Mouse (Mus musculus) MEL (cell line): ENCODE measurements around the gene Cir1. TPM values are rescaled to one million over a fixed set of nuclear protein-coding genes. Genes with fewer than 3 reads are reported as not detected.

Experiments
- DNase-seq: peaks from one replicate; pipeline ENCODE4 v3.0.0; 2011; ENCODE audit warnings: low read depth, low spot score
- H3K27ac ChIP-seq: 2 replicates; pipeline ENCODE4 v1.5.1; 2012; ENCODE audit warnings: low read depth, mild to moderate bottlenecking, control low read depth, low read length, moderate library complexity; ENCODE audit not compliant: control insufficient read depth
- H3K27me3 ChIP-seq, 2 experiments: fragments of 150-350 bp in 1 of 2; sonication (generic) in 1 of 2; 2 replicates each; pipeline ENCODE4 v1.6.1; 2012; ENCODE audit warnings: low read length in 2 of 2, mild to moderate bottlenecking in 2 of 2, improper control_type of control experiment in 1 of 2, moderate library complexity in 1 of 2; ENCODE audit not compliant: insufficient read depth in 2 of 2, control insufficient read depth in 1 of 2
- H3K36me3 ChIP-seq, 2 experiments: 2 replicates each; pipeline ENCODE4 v1.6.1; 2012 to 2014; ENCODE audit warnings: low read length in 2 of 2, improper control_type of control experiment in 1 of 2, inconsistent platforms in 1 of 2, mild to moderate bottlenecking in 1 of 2; ENCODE audit not compliant: insufficient read depth in 2 of 2, control insufficient read depth in 1 of 2
- H3K4me1 ChIP-seq, 2 experiments: fragments of 150-350 bp in 1 of 2; sonication (generic) in 1 of 2; 2 replicates each; pipeline ENCODE4 v1.6.1; 2012; ENCODE audit warnings: low read length in 2 of 2, improper control_type of control experiment in 1 of 2, mild to moderate bottlenecking in 1 of 2; ENCODE audit not compliant: insufficient read depth in 2 of 2, control insufficient read depth in 1 of 2
- H3K4me3 ChIP-seq, 2 experiments: fragments of 150-350 bp in 1 of 2; sonication (generic) in 1 of 2; 2 replicates each; pipeline ENCODE4 v1.5.1; 2012; ENCODE audit warnings: low read depth in 2 of 2, low read length in 2 of 2, mild to moderate bottlenecking in 2 of 2, moderate library complexity in 2 of 2, control low read depth in 1 of 2, improper control_type of control experiment in 1 of 2; ENCODE audit not compliant: control insufficient read depth in 1 of 2, insufficient read depth in 1 of 2
- H3K79me2 ChIP-seq: 2 replicates; pipeline ENCODE4 v1.6.1; 2012; ENCODE audit warnings: mild to moderate bottlenecking, low read length, moderate library complexity; ENCODE audit not compliant: control insufficient read depth, poor library complexity, insufficient read depth
- H3K9ac ChIP-seq: 2 replicates; pipeline ENCODE4 v1.6.1; 2012; ENCODE audit warnings: low read depth, mild to moderate bottlenecking, control low read depth, low read length, moderate library complexity; ENCODE audit not compliant: control insufficient read depth, poor library complexity, severe bottlenecking
- H3K9me3 ChIP-seq: fragments of 150-350 bp; sonication (generic); replicated peaks from 2 replicates; pipeline ENCODE4 v1.6.1; 2012; ENCODE audit warnings: mild to moderate bottlenecking, low read length, improper control_type of control experiment, moderate library complexity; ENCODE audit not compliant: insufficient read depth
- CHD2 ChIP-seq: IDR thresholded peaks from 2 replicates; pipeline ENCODE4 v1.6.1; 2011; ENCODE audit warnings: low read length, improper control_type of control experiment
- CTCF ChIP-seq, 3 experiments: IDR thresholded peaks in 2 of 3; conservative IDR thresholded peaks in 1 of 3; 2 replicates each; pipeline ENCODE4 v1.5.1; 2011 to 2012; ENCODE audit warnings: low read length in 3 of 3, low read depth in 2 of 3, mild to moderate bottlenecking in 2 of 3, improper control_type of control experiment in 1 of 3, inconsistent platforms in 1 of 3, mixed read lengths in 1 of 3, moderate library complexity in 1 of 3; ENCODE audit not compliant: control insufficient read depth in 1 of 3, insufficient read depth in 1 of 3, poor library complexity in 1 of 3, severe bottlenecking in 1 of 3
- GABPA ChIP-seq: IDR thresholded peaks from 2 replicates; pipeline ENCODE4 v1.6.1; 2012; ENCODE audit warnings: low read depth, mild to moderate bottlenecking, inconsistent platforms, low read length, improper control_type of control experiment, moderate library complexity
- GATA1 ChIP-seq: IDR thresholded peaks from 2 replicates; pipeline ENCODE4 v1.6.1; 2011; ENCODE audit warnings: low read depth, low read length, improper control_type of control experiment
- MAZ ChIP-seq: IDR thresholded peaks from 2 replicates; pipeline ENCODE4 v1.6.1; 2012; ENCODE audit warnings: low read depth, mild to moderate bottlenecking, inconsistent platforms, low read length, improper control_type of control experiment
- MYB ChIP-seq: IDR thresholded peaks from 2 replicates; pipeline ENCODE4 v1.6.1; 2011; ENCODE audit warnings: mild to moderate bottlenecking, low read depth, low read length, improper control_type of control experiment
- POLR2A ChIP-seq, 2 experiments: IDR thresholded peaks; 2 replicates each; pipeline ENCODE4 v1.6.1; 2011 to 2012; ENCODE audit warnings: low read length in 2 of 2, mild to moderate bottlenecking in 2 of 2, control low read depth in 1 of 2, improper control_type of control experiment in 1 of 2, low read depth in 1 of 2, moderate library complexity in 1 of 2; ENCODE audit not compliant: control insufficient read depth in 1 of 2, insufficient read depth in 1 of 2, poor library complexity in 1 of 2
- POLR2AphosphoS2 ChIP-seq: IDR thresholded peaks from 2 replicates; pipeline ENCODE4 v1.6.1; 2011; ENCODE audit warnings: low read length, improper control_type of control experiment
- POLR2AphosphoS5 ChIP-seq: IDR thresholded peaks from 2 replicates; pipeline ENCODE4 v1.6.1; 2012; ENCODE audit warnings: low read depth, borderline replicate concordance, mild to moderate bottlenecking, inconsistent platforms, low read length, moderate library complexity, mixed read lengths
- RCOR1 ChIP-seq: IDR thresholded peaks from 2 replicates; pipeline ENCODE4 v1.6.1; 2012; ENCODE audit warnings: low read depth, mild to moderate bottlenecking, inconsistent platforms, low read length, improper control_type of control experiment
- SIN3A ChIP-seq: IDR thresholded peaks from 2 replicates; pipeline ENCODE4 v1.6.1; 2012; ENCODE audit warnings: low read length, improper control_type of control experiment, inconsistent platforms
- SMC3 ChIP-seq: IDR thresholded peaks from 2 replicates; pipeline ENCODE4 v1.6.1; 2011; ENCODE audit warnings: low read depth, low read length, improper control_type of control experiment
- TAL1 ChIP-seq: IDR thresholded peaks from 2 replicates; pipeline ENCODE4 v1.6.1; 2012; ENCODE audit warnings: mild to moderate bottlenecking, inconsistent platforms, low read length, moderate library complexity, mixed read lengths
- TCF12 ChIP-seq: IDR thresholded peaks from 2 replicates; pipeline ENCODE4 v1.6.1; 2014; ENCODE audit warnings: low read depth, mild to moderate bottlenecking, inconsistent platforms, low read length, improper control_type of control experiment, moderate library complexity
- UBTF ChIP-seq: IDR thresholded peaks from 2 replicates; pipeline ENCODE4 v1.6.1; 2012; ENCODE audit warnings: low read depth, mild to moderate bottlenecking, inconsistent platforms, low read length, improper control_type of control experiment, moderate library complexity, borderline replicate concordance; ENCODE audit not compliant: insufficient read depth
- USF2 ChIP-seq, 2 experiments: IDR thresholded peaks; 2 replicates each; pipeline ENCODE4 v1.6.1; 2011 to 2012; ENCODE audit warnings: improper control_type of control experiment in 2 of 2, low read length in 2 of 2, borderline replicate concordance in 1 of 2, inconsistent platforms in 1 of 2, low read depth in 1 of 2, mild to moderate bottlenecking in 1 of 2; ENCODE audit not compliant: insufficient read depth in 1 of 2
- ZC3H11A ChIP-seq: IDR thresholded peaks from 2 replicates; pipeline ENCODE4 v1.6.1; 2012; ENCODE audit warnings: low read depth, mild to moderate bottlenecking, inconsistent platforms, low read length, improper control_type of control experiment
- ZKSCAN1 ChIP-seq: IDR thresholded peaks from 2 replicates; pipeline ENCODE4 v1.6.1; 2012; ENCODE audit warnings: low read depth, mild to moderate bottlenecking, inconsistent platforms, low read length, improper control_type of control experiment, moderate library complexity
- ZMIZ1 ChIP-seq: IDR thresholded peaks from 2 replicates; pipeline ENCODE4 v1.6.1; 2012; ENCODE audit warnings: low read depth, mild to moderate bottlenecking, inconsistent platforms, low read length, improper control_type of control experiment, moderate library complexity
- polyA plus RNA-seq, 2 experiments: library from polyadenylated mRNA; stranded (reverse) in 1 of 2; unstranded in 1 of 2; fragments of >175 nt in 1 of 2; fragments of >200 nt in 1 of 2; gene quantifications; 2 replicates each; pipeline versions ENCODE4 v1.2.1 to v1.2.4; 2012; ENCODE audit warnings: low replicate concordance in 2 of 2, low read depth in 1 of 2; ENCODE audit not compliant: insufficient read length in 2 of 2, insufficient read depth in 1 of 2, missing spikeins in 1 of 2
- total RNA-seq: library from RNA; depleted of rRNA; stranded (reverse); fragments of 300-350 nt; gene quantifications from 2 replicates; pipeline ENCODE4 v1.2.3, GENCODE M21; 2012

The Cir1 gene
- total and polyA plus RNA-seq, 3 experiments = 3.4 to 7.7 TPM; not detected in 1

DNA sequence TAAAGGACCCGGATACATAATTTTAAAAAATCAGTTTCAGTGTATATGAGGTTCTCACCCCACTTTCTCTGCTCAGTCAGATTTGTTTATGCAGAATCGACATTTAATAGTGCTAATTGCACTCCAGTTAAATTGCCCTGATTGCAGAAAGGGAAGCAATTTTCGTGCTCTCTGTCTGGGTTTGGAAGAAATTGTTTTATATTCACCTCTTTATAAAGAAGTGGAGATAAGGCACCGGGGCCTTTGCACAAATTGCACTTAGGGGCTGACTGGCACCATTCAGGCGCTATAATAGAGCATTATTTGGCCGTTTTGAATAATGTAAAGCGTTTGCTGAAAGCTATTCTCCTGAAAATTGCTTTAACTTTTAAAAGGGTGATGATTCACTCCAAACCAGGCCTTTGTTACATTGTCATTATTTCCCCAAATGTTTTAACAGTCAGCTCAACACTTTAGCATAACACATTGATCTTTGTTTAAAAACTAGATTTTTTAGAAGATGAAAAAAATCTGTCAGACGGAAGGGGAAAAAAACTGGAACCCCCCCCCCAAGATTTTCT, 43.6 kb downstream of the Cir1 start:
- no peak for TF ChIP-seq SIN3A
- no peak for TF ChIP-seq TAL1
- no peak for TF ChIP-seq GABPA
- no peak for TF ChIP-seq MYB
- no peak for TF ChIP-seq SMC3
- no peak for TF ChIP-seq ZKSCAN1
- TF ChIP-seq POLR2A (IDR thresholded peaks at IDR 0.05; ENCODE audit: control insufficient read depth in 1 of 2, insufficient read depth in 1 of 2, low read depth in 1 of 2, low read length in 2 of 2, poor library complexity in 1 of 2) = no peak
- no peak for TF ChIP-seq CHD2
- TF ChIP-seq UBTF = no peak
- TF ChIP-seq RCOR1 = no peak
- TF ChIP-seq POLR2AphosphoS2 = no peak
- TF ChIP-seq MAZ = no peak
- TF ChIP-seq POLR2AphosphoS5 = no peak
- no peak for TF ChIP-seq CTCF (IDR thresholded peaks at IDR 0.05 in 2 of 3, conservative IDR thresholded peaks at IDR 0.05 in 1 of 3; ENCODE audit: control insufficient read depth in 1 of 3, insufficient read depth in 1 of 3, low read depth in 2 of 3, low read length in 3 of 3, poor library complexity in 1 of 3, severe bottlenecking in 1 of 3)
- no peak for TF ChIP-seq USF2 (IDR thresholded peaks at IDR 0.05; ENCODE audit: borderline replicate concordance in 1 of 2, insufficient read depth in 1 of 2, low read depth in 1 of 2, low read length in 2 of 2)
- TF ChIP-seq GATA1 = no peak
- TF ChIP-seq ZC3H11A = no peak
- no peak for TF ChIP-seq TCF12
- no peaks in the 10 kb centered on the region for H3K79me2 ChIP-seq
- H3K36me3 ChIP-seq = no peaks in the 10 kb centered on the region
- H3K27me3 ChIP-seq = no peaks in the 10 kb centered on the region
- DNase-seq = no peak
- H3K4me3 ChIP-seq = no peak overlapping the region
- H3K27ac ChIP-seq = no peak overlapping the region
- H3K9me3 ChIP-seq = no peaks in the 10 kb centered on the region
- H3K9ac ChIP-seq = no peak overlapping the region
- no peaks in the 10 kb centered on the region for H3K4me1 ChIP-seq

DNA sequence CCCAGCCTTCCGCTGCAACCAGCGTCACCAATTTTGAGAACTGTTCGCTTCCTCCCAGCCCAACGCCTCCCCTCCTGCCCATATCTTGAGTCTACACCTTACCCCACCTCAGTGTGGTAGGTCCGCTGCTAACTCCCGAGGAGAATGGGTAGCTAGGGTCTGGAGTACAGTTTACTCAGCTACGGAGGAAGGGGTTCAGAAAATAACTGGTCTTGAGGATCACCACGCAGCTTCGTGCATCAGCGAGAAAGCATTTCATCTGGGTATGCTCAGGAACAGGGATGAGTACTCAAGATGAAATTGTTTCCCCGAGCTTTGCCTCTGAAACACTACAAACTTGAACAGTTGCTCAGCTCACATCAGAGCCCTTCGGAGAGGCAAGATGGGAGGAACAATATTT, 44.2 kb downstream of the Cir1 start:
- H3K27ac ChIP-seq = no peak overlapping the region
- H3K79me2 ChIP-seq = no peaks in the 10 kb centered on the region
- no peak overlapping the region for H3K9ac ChIP-seq
- H3K27me3 ChIP-seq = no peaks in the 10 kb centered on the region
- no peak for TF ChIP-seq UBTF
- TF ChIP-seq TAL1 = no peak
- no peak for TF ChIP-seq ZMIZ1
- no peaks in the 10 kb centered on the region for H3K36me3 ChIP-seq
- H3K9me3 ChIP-seq = no peaks in the 10 kb centered on the region
- no peaks in the 10 kb centered on the region for H3K4me1 ChIP-seq
- H3K4me3 ChIP-seq = no peak overlapping the region
- no peak for DNase-seq
